Mouse (Mus musculus): ENCODE results near the gene Slc25a22. TPM values are rescaled to one million over a fixed set of nuclear protein-coding genes. Genes with fewer than 3 reads are reported as not detected.

Slc25a22 gene
- 145 and 205 TPM in 2 replicates for polyA plus RNA-seq (2012; rRNA removed)

- DNase-seq (ENCODE audit: low read depth): peak; percentile 90
- peak; percentile 78 for TF ChIP-seq POLR2A (IDR thresholded peaks at IDR 0.05; ENCODE audit: borderline replicate concordance, extremely low read depth, insufficient read depth, insufficient read length, poor library complexity, severe bottlenecking)
- TF ChIP-seq CTCF (IDR thresholded peaks at IDR 0.05; ENCODE audit: borderline replicate concordance, extremely low read depth, insufficient read depth, insufficient read length): peak; percentile 71
Measured at GRCm38 (mm10) chr7:141437178-141438120, at the start of gene Slc25a22. Gene Slc25a22 (minus strand): TSS chr7:141437892.

GRCm38 (mm10) chr7:141487141-141487540 lies 49.4 kb upstream of the Slc25a22 start:
- no peak for DNase-seq (ENCODE audit: low read depth)
- TF ChIP-seq POLR2A (IDR thresholded peaks at IDR 0.05; ENCODE audit: borderline replicate concordance, extremely low read depth, insufficient read depth, insufficient read length, poor library complexity, severe bottlenecking): no peak
- TF ChIP-seq CTCF (IDR thresholded peaks at IDR 0.05; ENCODE audit: borderline replicate concordance, extremely low read depth, insufficient read depth, insufficient read length): no peak

- TF ChIP-seq POLR2A (IDR thresholded peaks at IDR 0.05; ENCODE audit: borderline replicate concordance, extremely low read depth, insufficient read depth, insufficient read length, poor library complexity, severe bottlenecking) (no peak), CTCF (IDR thresholded peaks at IDR 0.05; ENCODE audit: borderline replicate concordance, extremely low read depth, insufficient read depth, insufficient read length) (no peak)
- DNase-seq (ENCODE audit: low read depth): no peak
Measured at GRCm38 (mm10) chr7:141486239-141486638, 48.5 kb upstream of the Slc25a22 start.

- DNase-seq (ENCODE audit: low read depth): peak; percentile 37
- TF ChIP-seq CTCF (IDR thresholded peaks at IDR 0.05; ENCODE audit: borderline replicate concordance, extremely low read depth, insufficient read depth, insufficient read length) (no peak), POLR2A (IDR thresholded peaks at IDR 0.05; ENCODE audit: borderline replicate concordance, extremely low read depth, insufficient read depth, insufficient read length, poor library complexity, severe bottlenecking) (no peak)
Measured at GRCm38 (mm10) chr7:141485606-141486005, 47.9 kb upstream of the Slc25a22 start.

GRCm38 (mm10) chr7:141485186-141485585 lies 47.5 kb upstream of the Slc25a22 start:
- TF ChIP-seq CTCF (IDR thresholded peaks at IDR 0.05; ENCODE audit: borderline replicate concordance, extremely low read depth, insufficient read depth, insufficient read length) (no peak), POLR2A (IDR thresholded peaks at IDR 0.05; ENCODE audit: borderline replicate concordance, extremely low read depth, insufficient read depth, insufficient read length, poor library complexity, severe bottlenecking) (no peak)
- DNase-seq (ENCODE audit: low read depth): no peak

- no peak for DNase-seq (ENCODE audit: low read depth)
- TF ChIP-seq POLR2A (IDR thresholded peaks at IDR 0.05; ENCODE audit: borderline replicate concordance, extremely low read depth, insufficient read depth, insufficient read length, poor library complexity, severe bottlenecking): no peak
- TF ChIP-seq CTCF (IDR thresholded peaks at IDR 0.05; ENCODE audit: borderline replicate concordance, extremely low read depth, insufficient read depth, insufficient read length): no peak
Measured at GRCm38 (mm10) chr7:141484186-141485120, 46.8 kb upstream of the Slc25a22 start.

GRCm38 (mm10) chr7:141483114-141483653 lies 45.5 kb upstream of the Slc25a22 start:
- DNase-seq (ENCODE audit: low read depth): no peak
- TF ChIP-seq CTCF (IDR thresholded peaks at IDR 0.05; ENCODE audit: borderline replicate concordance, extremely low read depth, insufficient read depth, insufficient read length) (no peak), POLR2A (IDR thresholded peaks at IDR 0.05; ENCODE audit: borderline replicate concordance, extremely low read depth, insufficient read depth, insufficient read length, poor library complexity, severe bottlenecking) (no peak)

GRCm38 (mm10) chr7:141482531-141483024 lies 44.9 kb upstream of the Slc25a22 start:
- TF ChIP-seq CTCF (IDR thresholded peaks at IDR 0.05; ENCODE audit: borderline replicate concordance, extremely low read depth, insufficient read depth, insufficient read length) (no peak), POLR2A (IDR thresholded peaks at IDR 0.05; ENCODE audit: borderline replicate concordance, extremely low read depth, insufficient read depth, insufficient read length, poor library complexity, severe bottlenecking) (no peak)
- no peak for DNase-seq (ENCODE audit: low read depth)

GRCm38 (mm10) chr7:141481498-141482401 lies 44.1 kb upstream of the Slc25a22 start:
- DNase-seq (ENCODE audit: low read depth): peak; percentile 71
- no peak for TF ChIP-seq POLR2A (IDR thresholded peaks at IDR 0.05; ENCODE audit: borderline replicate concordance, extremely low read depth, insufficient read depth, insufficient read length, poor library complexity, severe bottlenecking)
- TF ChIP-seq CTCF (IDR thresholded peaks at IDR 0.05; ENCODE audit: borderline replicate concordance, extremely low read depth, insufficient read depth, insufficient read length): peak; percentile 41
